Mouse (Mus musculus): ENCODE data around the gene Ccdc155. TPM values are rescaled to one million over a fixed set of nuclear protein-coding genes. Genes with fewer than 3 reads are reported as not detected.
A peak's percentile ranks its signal among the peaks of the same experiment; 100 is the strongest.

The Ccdc155 gene
- polyA plus RNA-seq, 1 experiment: 4.1 TPM

DNA sequence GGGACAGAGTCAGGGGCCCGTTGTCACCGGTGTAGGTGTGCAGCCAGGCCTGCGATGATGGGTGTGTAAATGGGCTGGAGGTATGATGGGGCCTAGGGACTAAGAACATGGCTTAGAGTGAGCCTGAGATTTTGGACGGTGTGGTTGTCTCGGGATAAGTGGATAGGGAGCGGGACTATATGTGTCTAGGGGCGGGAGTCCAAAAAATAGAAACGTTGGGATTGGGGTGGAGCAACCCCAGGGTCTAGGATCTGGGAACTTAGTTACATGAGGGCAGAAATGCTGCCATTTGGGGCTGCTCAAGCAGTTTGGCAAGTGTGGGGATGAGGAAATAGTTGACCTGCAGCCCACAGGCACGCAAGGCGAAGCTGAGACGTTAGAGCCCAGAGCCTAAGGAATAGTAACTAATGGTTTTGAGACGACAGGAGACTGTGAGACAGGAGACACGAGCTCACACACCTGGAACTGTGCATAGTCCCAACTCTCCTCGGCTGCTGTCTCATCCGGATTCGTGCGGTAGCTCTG, 31.0 kb upstream of the Ccdc155 start:
- WGBS: 60% methylated on average over 17 of the region's 17 CpGs
- peak; percentile 24 for DNase-seq

DNA sequence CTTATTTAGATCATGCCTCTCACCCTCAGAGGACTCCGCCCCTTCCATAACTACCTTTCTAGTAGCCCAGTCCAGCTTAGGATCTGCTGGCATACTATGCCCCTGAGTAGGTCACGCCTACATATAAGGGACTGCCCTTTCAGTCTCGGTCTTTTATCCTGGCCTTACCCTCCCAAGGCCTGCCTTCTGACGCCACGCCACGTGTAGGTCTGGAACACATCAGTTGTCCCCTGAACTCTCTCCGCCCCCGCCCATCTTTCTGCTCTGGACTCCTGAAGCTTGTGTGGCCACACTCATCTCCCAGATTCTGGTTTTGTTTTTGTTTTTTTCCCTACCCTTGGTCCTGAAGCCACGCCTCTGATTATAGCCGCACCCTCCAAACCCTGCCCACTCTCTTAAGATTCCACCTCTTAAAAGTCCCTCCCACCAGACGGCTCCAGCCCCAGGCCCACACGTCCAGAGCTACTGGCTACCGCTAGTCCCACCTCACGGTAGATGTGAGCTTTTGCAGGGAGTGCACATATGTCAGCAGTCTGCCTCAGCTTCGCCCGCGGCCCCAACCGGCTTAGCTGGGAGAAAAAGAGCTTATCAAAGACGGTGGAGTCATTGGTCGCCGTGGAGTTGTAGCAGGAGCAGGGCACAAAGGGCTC, 30.4 kb upstream of the Ccdc155 start:
- H3K4me3 ChIP-seq (replicated peaks; ENCODE audit: extremely low read depth, low read depth, low read length): peak overlapping the region; percentile 49
- WGBS: 24% methylated on average over 21 of the region's 21 CpGs
- DNase-seq: peak; percentile 45
- TF ChIP-seq CTCF (IDR thresholded peaks at IDR 0.05; ENCODE audit: insufficient read depth, low read length): no peak
- TF ChIP-seq POLR2A (IDR thresholded peaks at IDR 0.05; ENCODE audit: borderline replicate concordance, extremely low read depth, low read depth, low read length): peak; percentile 86; the same call in 1 of the 2 replicates
- H3K4me1 ChIP-seq (ENCODE audit: control insufficient read depth, insufficient read depth, low read length): peaks cover 13% of the 10 kb centered on the region; the same call in 1 of the 2 replicates

More for the DNA sequence above, 31.0 kb upstream of the Ccdc155 start:
- TF ChIP-seq POLR2A (IDR thresholded peaks at IDR 0.05; ENCODE audit: borderline replicate concordance, extremely low read depth, low read depth, low read length) (no peak), CTCF (IDR thresholded peaks at IDR 0.05; ENCODE audit: insufficient read depth, low read length) (no peak)
- Histone ChIP-seq H3K4me1 (ENCODE audit: control insufficient read depth, insufficient read depth, low read length) (peaks cover 13% of the 10 kb centered on the region; the same call in 1 of the 2 replicates), H3K4me3 (replicated peaks; ENCODE audit: extremely low read depth, low read depth, low read length) (peak overlapping the region; percentile 45)

DNA sequence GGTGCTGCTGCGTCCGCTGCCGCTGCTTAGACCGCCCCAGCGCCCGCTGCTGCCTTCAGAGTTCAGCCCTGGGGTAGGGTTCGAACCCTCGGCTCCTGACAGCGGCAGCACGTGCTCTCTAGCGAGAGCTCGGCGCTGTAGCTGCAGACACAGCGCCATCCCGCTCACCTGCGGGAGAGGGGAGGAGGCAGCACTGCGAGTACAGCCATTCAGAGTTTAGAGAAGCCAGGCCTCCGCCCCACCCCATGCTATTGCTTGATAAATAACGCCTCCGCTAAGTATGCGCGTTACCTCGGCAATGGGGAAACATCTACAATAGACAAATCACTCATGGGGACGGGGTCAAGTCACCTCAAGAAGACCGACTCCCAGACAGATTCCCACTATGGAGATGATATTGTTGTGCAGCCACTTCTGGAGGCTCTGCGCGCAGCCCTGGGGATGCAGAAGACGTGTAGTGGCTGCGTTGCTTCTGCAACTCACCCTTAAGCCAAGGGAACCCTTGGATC, 29.7 kb upstream of the Ccdc155 start:
- peaks cover 13% of the 10 kb centered on the region; the same call in 1 of the 2 replicates for H3K4me1 ChIP-seq (ENCODE audit: control insufficient read depth, insufficient read depth, low read length)
- WGBS: 43% methylated on average over 29 of the region's 29 CpGs
- TF ChIP-seq CTCF (IDR thresholded peaks at IDR 0.05; ENCODE audit: insufficient read depth, low read length): no peak
- TF ChIP-seq POLR2A (IDR thresholded peaks at IDR 0.05; ENCODE audit: borderline replicate concordance, extremely low read depth, low read depth, low read length): no peak

DNA sequence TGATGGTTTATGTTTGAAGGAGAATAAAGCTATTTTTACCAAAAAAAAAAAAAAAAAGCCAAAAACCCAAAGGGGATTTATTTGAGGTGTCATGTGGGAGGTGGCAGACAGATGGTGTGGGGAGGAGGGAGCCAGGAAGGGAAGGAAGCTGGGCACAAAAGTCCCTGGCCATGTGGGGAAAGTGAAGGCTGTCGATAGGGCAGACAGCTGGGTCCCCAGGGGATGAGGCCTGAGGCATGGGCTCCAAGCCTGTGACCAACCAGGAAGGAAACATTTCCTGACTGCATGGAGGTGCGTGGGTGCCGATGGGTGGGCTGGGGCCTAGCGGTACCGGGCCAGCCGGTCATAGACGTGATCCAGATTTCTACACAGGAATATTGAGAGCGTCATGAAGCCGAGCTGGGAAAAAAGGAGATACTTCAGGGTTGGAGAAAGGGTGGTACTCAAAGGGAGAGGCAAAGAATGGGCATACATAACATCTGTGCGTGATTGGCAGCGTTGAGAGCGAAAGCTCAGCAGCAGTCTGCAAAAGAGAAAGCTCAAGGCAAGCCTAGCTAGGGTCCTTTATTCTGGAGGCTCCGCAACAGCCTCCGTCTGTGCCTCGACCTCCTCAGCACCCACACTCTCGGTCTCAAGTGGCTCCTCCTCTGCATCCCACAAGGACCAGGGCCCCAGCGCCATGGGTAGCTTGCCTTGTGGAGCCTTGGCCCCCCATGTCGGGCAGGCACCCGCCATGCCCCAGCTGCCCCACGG, 29.1 kb upstream of the Ccdc155 start:
- 44% methylated on average over 20 of the region's 20 CpGs for WGBS
- Histone ChIP-seq H3K4me3 (replicated peaks; ENCODE audit: extremely low read depth, low read depth, low read length) (no peak overlapping the region), H3K4me1 (ENCODE audit: control insufficient read depth, insufficient read depth, low read length) (peaks cover 13% of the 10 kb centered on the region; the same call in 1 of the 2 replicates)
- TF ChIP-seq POLR2A (IDR thresholded peaks at IDR 0.05; ENCODE audit: borderline replicate concordance, extremely low read depth, low read depth, low read length) (no peak), CTCF (IDR thresholded peaks at IDR 0.05; ENCODE audit: insufficient read depth, low read length) (no peak)
- DNase-seq: no peak

More for the DNA sequence above, 29.7 kb upstream of the Ccdc155 start:
- H3K4me3 ChIP-seq (replicated peaks; ENCODE audit: extremely low read depth, low read depth, low read length): peak overlapping the region; percentile 49
- peak; percentile 23 for DNase-seq

DNA sequence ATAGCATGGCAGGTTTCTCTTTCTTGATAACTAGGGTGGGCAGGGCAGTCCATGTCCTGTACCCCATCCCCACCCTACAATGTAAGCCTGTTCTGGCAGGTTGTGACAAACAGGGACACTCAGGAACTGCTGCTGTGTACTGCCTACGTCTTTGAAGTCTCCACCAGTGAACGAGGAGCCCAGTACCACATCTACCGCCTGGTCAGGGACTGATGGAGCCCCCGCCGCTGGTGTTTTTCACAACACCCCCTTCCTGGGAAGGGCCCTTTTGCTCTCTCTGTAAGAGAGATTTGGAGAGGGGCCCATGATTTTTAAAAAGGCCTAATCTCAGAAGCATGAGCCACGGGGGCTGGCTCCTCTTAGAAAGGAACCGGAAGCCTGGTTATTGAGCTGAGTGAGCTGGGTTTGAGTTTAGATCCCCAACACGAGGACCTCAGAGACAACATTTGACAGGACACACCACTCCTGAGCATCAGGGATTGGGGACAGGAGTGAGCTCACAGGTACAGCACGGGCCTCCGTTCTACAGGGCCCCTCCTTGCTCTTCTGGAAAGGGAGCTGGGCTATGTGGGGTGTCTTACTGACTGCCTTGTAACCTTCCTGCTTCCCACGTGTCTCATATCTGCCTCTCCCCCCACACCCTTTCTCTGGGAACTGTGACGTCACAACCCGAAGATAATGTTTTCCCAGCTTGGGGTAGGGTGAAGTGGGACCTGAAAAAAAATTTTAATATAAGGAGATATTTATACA, 28.2 kb upstream of the Ccdc155 start:
- Histone ChIP-seq H3K4me3 (replicated peaks; ENCODE audit: extremely low read depth, low read depth, low read length) (no peak overlapping the region), H3K4me1 (ENCODE audit: control insufficient read depth, insufficient read depth, low read length) (peaks cover 8% of the 10 kb centered on the region; the same call in 1 of the 2 replicates)
- whole genome bisulfite sequencing: 70% methylated on average over 13 of the region's 13 CpGs
- TF ChIP-seq CTCF (IDR thresholded peaks at IDR 0.05; ENCODE audit: insufficient read depth, low read length) (no peak), POLR2A (IDR thresholded peaks at IDR 0.05; ENCODE audit: borderline replicate concordance, extremely low read depth, low read depth, low read length) (no peak)
- no peak for DNase-seq

DNA sequence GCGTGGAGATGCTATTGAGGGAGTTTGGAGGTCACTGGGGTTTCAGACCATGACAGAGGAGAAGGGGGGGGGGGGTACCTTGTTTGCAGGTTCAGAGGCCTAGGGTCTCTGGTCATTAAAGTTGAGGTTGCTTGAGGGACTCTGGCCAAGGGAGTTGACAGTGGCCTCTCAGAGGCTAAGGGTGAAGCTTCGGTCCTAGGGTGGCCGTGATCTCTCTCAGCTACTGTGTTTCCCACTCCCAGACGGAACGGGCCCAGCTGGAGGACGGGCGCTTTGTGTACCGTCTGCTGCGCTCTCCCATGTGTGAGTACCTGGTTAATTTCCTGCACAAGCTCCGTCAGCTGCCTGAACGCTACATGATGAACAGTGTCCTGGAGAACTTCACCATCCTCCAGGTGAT, 27.2 kb upstream of the Ccdc155 start:
- Histone ChIP-seq H3K4me3 (replicated peaks; ENCODE audit: extremely low read depth, low read depth, low read length) (no peak overlapping the region), H3K4me1 (ENCODE audit: control insufficient read depth, insufficient read depth, low read length) (peaks cover 8% of the 10 kb centered on the region; the same call in 1 of the 2 replicates)
- TF ChIP-seq CTCF (IDR thresholded peaks at IDR 0.05; ENCODE audit: insufficient read depth, low read length): no peak
- no peak for TF ChIP-seq POLR2A (IDR thresholded peaks at IDR 0.05; ENCODE audit: borderline replicate concordance, extremely low read depth, low read depth, low read length)
- DNase-seq: no peak
- WGBS: 94% methylated on average over 11 of the region's 11 CpGs

DNA sequence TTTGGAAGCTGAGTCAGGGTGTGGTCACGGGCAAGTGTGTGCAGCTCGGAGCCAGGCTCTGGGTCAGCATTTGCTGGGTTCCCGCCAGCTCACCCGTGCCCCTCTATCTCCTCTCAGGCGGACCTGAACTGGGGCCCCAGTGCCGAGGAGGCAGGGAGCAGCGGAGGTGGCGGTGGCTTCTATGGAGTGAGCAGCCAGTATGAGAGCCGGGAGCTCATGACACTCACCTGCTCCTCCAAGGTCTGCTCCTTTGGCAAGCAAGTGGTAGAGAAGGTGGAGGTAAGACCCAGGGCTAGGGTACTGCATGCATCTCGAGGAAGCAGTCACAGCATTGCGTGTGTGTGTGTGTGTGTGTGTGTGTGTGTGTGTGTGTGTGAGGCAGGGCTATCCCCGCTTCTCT, 26.5 kb upstream of the Ccdc155 start:
- WGBS: 87% methylated on average over 12 of the region's 12 CpGs
- TF ChIP-seq CTCF (IDR thresholded peaks at IDR 0.05; ENCODE audit: insufficient read depth, low read length) (no peak), POLR2A (IDR thresholded peaks at IDR 0.05; ENCODE audit: borderline replicate concordance, extremely low read depth, low read depth, low read length) (no peak)
- Histone ChIP-seq H3K4me3 (replicated peaks; ENCODE audit: extremely low read depth, low read depth, low read length) (no peak overlapping the region), H3K4me1 (ENCODE audit: control insufficient read depth, insufficient read depth, low read length) (peaks cover 8% of the 10 kb centered on the region; the same call in 1 of the 2 replicates)
- no peak for DNase-seq

DNA sequence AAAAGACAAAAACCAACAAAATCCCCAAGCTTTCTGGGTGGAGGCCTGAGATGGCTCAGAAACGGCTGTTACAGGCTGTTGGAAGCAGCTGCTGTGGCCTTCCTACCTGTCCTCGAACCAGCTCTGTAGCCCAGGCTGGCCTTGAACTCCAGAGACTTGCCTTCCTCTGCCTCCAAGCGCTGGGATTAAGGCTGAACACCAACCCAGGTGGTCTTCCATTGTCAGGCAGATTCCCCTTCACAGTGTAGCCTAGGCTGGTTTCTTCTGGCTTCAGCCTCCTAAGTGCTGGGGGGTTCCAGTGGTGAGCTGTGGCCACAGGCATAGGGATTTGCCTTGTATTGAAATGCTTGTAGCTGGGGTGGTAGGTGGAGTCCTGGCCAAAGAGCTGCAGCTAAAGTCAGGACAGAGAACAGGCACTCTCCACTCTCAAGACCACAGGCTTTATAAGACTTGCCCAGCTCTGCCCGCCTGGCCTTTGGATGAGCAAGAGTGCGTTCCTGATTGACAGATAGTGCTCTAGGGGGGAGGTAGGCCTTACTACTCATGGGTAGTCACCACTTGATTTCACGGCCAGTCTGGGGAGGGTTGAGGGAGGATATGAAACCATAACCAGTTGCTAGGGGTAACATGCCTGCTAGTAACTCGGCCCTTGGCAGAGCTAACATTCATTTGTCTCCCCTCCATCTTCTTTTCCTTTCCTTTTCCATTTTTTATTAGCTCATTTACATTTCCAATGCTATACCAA, 24.9 kb upstream of the Ccdc155 start:
- H3K4me3 ChIP-seq (replicated peaks; ENCODE audit: extremely low read depth, low read depth, low read length): no peak overlapping the region
- peaks cover 5% of the 10 kb centered on the region; the same call in 1 of the 2 replicates for H3K4me1 ChIP-seq (ENCODE audit: control insufficient read depth, insufficient read depth, low read length)
- 86% methylated on average over 7 of the region's 7 CpGs for WGBS
- TF ChIP-seq CTCF (IDR thresholded peaks at IDR 0.05; ENCODE audit: insufficient read depth, low read length) (no peak), POLR2A (IDR thresholded peaks at IDR 0.05; ENCODE audit: borderline replicate concordance, extremely low read depth, low read depth, low read length) (no peak)
- no peak for DNase-seq
